Mouse (Mus musculus): ENCODE measurements at regions not wholly inside any gene's neighbourhood (a gene's known extent, or its start where the extent isn't known, plus 50 kb on each side); places are given as distances from the start of the nearest gene placed in this dataset.

GRCm38 (mm10) chr17:84074000-84074782, 113.6 kb downstream of the Zfp36l2 start:
- DNase-seq (ENCODE audit: low read depth, low spot score) = peak; percentile 53

DNA sequence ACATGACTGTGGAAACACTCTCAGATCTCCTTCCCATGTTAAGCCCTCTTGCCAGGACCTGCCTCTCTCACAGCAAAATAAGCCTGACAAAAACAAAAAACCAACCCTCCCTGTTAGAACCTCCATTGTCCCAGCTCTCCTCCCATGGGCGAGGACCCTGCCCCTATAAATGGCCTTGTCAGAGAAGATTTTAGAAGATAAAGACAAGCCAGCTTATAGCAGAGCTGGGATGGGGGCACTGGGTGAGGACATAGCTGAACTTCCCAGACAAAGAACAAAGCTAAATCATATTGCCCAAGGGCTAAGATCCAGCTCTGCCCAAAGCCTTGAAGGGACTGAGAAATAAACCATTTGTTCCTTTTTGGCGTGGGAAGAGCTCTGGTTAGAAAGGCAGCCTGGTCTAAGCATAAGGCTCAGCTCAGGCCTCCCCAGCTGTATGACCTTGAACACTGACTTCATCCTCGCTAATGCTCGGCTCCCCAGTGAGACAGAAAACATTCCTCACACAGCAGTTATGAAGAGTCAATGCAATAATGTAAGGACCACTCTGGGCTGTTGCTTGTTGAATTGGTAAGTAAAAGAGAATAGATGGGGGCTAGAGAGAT, 115.2 kb downstream of the Zfp36l2 start:
- DNase-seq (ENCODE audit: low read depth, low spot score) = no peak

DNA sequence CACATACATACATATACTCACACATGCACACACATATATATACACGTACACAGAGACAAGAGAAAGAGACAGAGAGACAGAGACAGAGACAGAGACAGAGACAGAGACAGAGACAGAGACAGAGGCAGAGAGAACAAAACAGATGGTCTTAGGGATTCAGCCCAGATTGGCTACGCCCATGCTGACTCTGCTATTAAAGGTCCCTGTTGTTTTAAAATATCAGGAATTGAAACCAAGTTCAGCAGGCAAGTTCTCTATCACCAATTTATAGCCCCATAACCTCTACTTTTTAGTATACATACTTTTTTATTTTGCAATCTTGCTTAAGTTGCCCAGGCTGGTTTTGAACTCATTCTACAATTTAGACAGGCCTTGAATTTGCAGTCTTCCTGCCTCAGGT, 115.9 kb downstream of the Zfp36l2 start:
- peak; percentile 32 for DNase-seq (ENCODE audit: low read depth, low spot score)

DNA sequence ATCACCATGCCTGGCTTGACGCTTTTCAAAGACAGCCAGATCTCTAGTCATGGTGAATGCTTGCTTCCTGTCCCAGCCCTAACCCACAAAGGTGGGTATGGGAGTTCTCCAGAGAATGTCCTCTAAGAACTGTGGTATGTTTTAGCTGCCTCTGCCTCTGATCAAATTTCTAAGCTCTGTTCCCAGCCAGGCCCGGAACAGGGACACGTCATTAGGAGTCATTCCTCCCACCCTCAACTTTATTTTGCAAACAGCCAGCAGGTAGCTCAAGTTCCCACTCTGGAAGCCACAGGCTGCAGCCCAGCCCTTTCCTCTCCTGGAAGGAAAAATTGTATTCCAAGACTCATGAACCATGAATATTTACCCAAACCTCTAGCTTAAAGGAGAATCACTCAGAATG, 117.2 kb downstream of the Zfp36l2 start:
- DNase-seq (ENCODE audit: low read depth, low spot score) = no peak

GRCm38 (mm10) chr17:84067102-84067501, 120.6 kb downstream of the Zfp36l2 start:
- no peak for DNase-seq (ENCODE audit: low read depth, low spot score)

DNA sequence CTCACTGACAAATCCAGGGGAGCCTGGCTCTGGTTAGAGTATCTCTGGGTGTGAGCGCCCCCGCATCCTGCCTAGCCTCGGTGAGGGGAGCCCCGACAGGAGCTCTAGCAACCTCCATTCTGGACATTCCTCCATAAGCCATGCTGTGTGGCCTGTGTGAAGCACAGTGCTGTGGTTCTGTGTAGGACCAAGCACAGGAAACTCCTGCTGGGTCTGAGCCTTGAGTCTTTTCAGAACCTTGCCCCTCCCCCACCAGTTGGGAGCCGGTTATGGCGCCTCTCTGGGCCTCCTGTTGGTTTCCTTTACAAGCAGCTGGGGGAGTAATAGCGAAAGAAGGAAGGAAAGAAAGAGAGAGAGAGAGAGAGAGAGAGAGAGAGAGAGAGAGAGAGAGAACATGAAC, 124.0 kb downstream of the Zfp36l2 start:
- no peak for DNase-seq (ENCODE audit: low read depth, low spot score)

GRCm38 (mm10) chr17:84061621-84062020, 126.1 kb downstream of the Zfp36l2 start:
- no peak for DNase-seq (ENCODE audit: low read depth, low spot score)

GRCm38 (mm10) chr17:84056469-84056868, 131.3 kb downstream of the Zfp36l2 start:
- DNase-seq (ENCODE audit: low read depth, low spot score) = no peak

GRCm38 (mm10) chr17:84052437-84052836, 135.3 kb downstream of the Zfp36l2 start:
- DNase-seq (ENCODE audit: low read depth, low spot score) = no peak

DNA sequence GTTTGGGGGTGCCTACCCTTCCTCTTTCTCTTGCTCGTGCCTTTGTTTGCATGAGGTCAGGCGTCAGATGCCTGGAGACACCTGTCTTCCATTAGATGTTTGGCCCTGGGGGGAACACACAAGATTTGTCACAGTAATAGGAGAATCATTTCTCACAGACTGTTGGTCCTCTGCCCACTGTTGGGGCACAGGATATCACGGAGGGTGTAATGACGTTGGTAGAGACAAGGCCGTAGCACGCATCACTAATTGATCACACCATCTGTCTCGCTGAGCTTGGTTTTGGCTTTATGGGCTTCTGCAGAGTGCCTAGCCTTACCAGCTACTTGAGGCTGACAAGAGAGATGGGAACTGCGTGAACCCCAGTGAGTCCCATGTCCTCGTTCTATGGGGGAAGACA, 136.5 kb downstream of the Zfp36l2 start:
- DNase-seq (ENCODE audit: low read depth, low spot score) = no peak

DNA sequence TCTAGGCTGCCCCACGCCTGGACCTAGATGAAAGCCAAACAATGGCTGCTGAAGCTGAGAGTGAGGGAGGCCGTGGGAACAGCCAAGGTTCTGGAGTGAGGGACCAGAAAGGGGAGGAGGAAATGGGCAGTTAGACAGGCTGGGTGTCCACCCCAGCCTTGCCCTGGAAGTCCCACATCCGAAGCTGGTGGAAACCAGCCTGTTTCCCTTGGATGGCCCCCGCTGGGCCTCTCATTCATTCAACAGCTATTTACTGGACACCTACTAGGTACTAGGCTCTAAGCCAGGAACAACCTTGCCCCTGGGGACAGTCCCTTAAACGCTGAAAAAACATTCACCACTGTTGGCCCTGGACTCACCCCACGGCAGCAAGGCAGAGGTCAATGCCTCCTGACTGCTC, 139.2 kb downstream of the Zfp36l2 start:
- no peak for DNase-seq (ENCODE audit: low read depth, low spot score)

DNA sequence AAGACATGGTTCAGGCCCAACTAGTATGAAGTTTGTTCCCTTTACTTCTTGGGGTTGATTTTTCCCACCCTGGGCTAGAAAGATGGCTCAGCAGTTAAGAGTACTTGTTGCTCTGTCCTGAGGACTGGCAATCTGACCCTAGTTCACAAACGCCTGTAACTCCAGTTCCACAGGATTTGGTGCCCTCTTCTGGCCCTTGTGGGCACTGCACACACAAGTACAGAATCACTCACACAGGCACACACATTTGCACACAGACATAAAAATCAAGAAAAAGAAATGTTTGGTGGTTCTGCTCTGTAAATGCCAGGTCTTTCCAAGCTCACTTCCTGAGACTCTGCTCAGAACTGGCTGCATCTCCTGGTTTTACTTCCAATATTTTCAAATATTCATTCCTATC, 140.2 kb downstream of the Zfp36l2 start:
- DNase-seq (ENCODE audit: low read depth, low spot score) = no peak

DNA sequence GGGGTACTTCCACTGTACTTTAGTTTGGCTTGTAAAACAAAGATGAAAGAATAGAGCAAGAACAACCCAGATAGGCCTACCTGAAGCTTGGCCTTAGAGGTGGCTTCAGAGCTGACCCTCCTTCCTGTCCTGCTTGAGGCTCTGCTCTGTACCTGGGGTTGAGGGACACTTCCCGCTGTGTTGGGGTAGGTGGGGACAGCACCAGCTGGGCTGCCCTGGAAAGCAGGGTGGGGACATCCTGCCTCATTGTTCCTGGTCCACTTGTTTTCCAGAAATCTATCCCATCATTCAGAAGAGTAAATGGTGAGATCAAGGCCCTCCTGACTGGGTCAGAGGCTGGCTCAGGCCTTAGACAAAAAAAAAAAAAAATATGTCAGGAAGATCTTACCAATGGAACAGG, 141.9 kb downstream of the Zfp36l2 start:
- no peak for DNase-seq (ENCODE audit: low read depth, low spot score)

DNA sequence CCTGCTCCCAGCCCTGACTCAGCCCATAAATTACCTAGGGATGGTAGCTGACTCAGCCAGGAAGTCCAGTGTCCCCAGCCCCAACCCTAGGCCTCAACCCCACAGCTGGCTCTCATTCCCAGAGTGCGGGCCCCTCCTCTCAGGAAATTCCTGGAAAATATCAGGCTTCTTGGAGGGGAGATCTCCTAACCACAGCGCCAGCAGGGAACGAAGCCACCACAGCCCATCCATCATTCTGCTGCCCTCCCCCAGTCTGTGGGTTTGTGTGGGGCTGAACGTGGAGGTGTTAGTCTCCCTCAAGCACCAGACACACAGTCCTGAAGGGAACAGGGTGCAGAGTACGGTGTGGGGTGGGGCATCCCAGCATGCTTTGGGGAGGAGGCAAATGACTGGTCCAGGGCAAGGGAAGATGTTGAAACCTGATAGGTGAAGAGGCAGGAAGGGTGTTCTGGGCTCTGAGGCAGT, 143.2 kb downstream of the Zfp36l2 start:
- no peak for DNase-seq (ENCODE audit: low read depth, low spot score)

DNA sequence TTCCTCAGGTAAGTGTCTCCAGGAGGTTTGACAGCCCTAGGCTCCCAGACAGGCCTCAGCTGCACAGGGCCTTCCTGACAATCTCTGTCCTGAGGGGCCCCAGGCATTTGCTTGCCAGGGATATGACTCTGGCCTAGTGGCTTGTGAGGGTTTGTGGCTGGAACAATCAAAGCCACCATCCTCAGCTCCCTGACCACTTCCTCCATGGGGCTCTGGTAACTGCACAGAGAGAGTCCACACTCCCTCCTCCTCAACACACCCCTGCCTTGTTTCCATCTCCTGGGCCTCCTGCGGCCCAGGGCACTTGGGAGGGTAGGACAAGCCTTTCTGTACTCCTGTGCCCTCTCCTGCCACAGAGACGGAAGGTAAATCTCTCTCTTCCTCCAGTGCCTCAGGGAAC, 144.6 kb downstream of the Zfp36l2 start:
- no peak for DNase-seq (ENCODE audit: low read depth, low spot score)

- peak; percentile 93 for DNase-seq (ENCODE audit: low read depth, low spot score)
Measured at GRCm38 (mm10) chr17:84039444-84039843, 148.3 kb downstream of the Zfp36l2 start.

DNA sequence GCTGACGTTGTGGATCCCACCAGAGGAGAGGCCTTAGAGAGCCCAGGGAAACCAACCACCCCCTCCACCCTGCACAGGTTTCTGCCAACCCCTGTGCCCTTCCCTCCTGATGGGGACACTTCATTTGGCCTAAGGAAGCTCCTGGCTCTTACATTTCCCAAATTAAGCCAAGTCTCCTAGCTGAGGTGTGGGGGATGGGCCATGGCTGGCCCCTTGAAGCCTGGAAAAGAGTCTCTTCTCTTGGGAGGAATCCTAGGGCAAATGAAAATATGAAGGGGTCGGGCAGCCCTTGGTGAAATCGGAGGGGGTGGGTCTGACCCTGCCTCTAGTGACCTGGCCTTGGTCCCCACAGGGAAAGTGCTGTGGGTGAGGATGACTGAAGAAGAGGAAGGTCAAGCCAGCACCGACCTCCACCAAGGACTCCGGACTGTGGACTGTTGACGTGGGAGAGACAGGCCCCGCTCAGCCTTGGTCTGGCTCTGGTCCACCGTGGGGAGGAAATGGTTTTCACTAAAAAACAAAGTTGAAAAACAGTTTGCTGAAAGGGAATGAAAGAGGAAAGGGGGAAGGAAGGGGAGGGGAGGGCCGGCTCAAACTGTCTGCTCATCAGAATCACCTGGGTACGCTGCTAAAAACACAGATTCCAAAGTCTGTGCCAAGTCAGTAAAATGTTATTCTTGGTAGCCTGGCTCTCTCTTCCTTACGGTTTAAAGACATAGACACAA, 150.0 kb downstream of the Zfp36l2 start:
- no peak for DNase-seq (ENCODE audit: low read depth, low spot score)

- DNase-seq (ENCODE audit: low read depth, low spot score) = no peak
Measured at GRCm38 (mm10) chr17:84036056-84036455, 151.7 kb downstream of the Zfp36l2 start.

DNA sequence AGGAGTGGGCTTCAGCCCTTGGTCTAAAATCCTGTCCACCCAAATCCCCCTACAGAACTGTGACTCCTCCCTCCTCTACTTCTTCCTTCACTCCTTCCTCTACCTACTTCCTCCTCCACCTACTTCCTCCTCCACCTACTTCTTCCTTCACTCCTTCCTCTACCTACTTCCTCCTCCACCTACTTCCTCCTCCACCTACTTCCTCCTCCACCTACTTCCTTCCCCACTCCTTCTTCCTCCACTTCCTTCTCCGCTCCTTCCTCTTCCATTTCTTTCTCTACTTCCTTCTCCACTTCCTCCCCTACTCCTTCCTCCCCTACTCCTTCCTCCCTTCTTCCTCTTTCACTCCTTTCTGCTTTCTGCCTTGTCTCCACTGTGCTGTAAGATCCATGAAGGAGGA, 152.9 kb downstream of the Zfp36l2 start:
- DNase-seq (ENCODE audit: low read depth, low spot score) = no peak

DNA sequence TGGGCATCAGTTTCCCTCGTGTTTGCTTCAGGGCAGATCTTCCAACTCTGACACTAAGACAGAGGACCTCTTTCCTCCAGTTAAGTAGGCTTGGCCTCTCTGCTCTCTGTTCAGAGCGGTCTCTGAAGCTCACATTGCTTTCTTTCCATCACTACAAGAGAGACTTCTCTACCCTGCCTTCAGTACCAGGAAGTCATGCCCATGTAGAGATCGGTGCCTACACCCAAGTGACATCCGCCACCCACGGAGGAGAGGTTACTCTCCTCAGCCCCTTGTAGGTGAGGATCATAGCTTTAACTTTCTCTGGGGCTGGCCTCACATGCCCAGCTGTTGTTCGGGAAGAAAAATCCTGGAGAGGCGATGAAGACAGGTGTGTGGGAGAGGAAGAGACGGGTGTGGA, 155.3 kb downstream of the Zfp36l2 start:
- no peak for DNase-seq (ENCODE audit: low read depth, low spot score)

DNA sequence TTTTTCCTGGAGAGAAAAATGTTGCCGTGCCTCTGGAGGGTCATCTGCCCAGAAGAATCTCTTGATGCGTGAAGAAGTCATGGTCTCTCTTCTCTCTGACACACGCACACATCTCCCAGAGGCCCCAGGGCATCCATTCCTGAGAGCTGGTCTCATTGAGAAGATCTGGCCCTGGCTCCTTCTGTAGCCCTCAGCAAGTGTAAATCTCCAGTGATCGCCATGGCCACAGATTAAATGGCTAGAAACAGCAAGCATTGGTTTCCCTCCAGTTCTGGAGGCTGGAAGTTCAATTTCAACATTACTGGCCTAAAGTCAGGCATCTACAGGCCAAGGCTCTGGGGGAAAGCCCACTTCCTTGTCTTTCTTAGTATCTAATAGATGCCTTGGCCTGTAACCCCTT, 155.9 kb downstream of the Zfp36l2 start:
- DNase-seq (ENCODE audit: low read depth, low spot score) = no peak

DNA sequence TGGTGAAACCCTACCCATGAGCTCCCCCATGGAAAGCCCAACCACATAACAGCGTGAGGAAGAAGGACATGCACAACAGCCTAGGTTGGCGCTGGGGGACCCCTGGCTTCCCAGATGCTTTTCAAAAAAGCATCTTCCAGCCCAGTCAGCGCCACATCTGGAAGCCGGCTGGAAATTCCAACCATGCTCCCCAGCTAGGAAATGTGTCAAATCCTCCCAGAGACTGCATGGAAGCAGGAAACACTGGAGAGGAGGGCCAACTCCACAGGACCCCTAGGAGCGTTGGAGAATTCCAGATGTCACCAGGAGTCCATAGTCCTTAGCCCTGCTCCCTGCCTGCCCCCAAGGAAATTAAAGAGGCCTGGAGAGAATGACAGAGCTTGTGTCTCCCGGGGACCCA, 156.4 kb downstream of the Zfp36l2 start:
- no peak for DNase-seq (ENCODE audit: low read depth, low spot score)

DNA sequence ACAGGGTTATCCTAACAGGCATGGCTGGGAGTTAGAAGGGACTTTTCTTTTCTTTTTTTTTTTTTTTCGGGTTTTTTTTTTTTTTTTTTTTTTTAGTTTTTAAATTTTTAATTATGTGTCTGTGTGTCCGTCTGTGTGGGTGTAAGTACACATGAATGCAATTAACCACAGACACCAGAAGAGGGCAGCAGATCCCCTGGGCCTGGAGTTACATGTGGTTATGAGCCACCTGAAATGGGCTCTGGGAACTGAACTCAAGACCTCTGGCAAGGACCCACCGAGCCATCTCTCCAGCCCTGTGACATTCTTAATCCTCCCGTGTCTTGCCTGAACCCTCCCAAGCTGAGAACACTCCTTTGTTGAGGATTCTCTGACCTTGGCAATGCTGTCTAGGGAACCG, 157.0 kb downstream of the Zfp36l2 start:
- DNase-seq (ENCODE audit: low read depth, low spot score) = peak; percentile 58

Data from A20 (cell line).